Mouse (Mus musculus) heart, postnatal 0 days (tissue): ENCODE results near the gene Cog2. TPM values are rescaled to one million over a fixed set of nuclear protein-coding genes. Genes with fewer than 3 reads are reported as not detected.

ENCODE experiments used
- ATAC-seq: fragments of 200-750 bp; cut with Nextera tagmentation; 2 replicates; pipeline ENCODE4 v1.8.0; 2017; ENCODE audit warnings: low read depth, moderate number of reproducible peaks, moderate library complexity; ENCODE audit not compliant: insufficient read depth
- DNase-seq: peaks from one replicate; pipeline ENCODE4 v3.0.0-alpha.2; 2016; ENCODE audit warnings: low spot score
- H3K27ac ChIP-seq: fragments of 300-500 bp; sonication (generic); 2 replicates; pipeline ENCODE4 v1.5.1; 2014; ENCODE audit warnings: low read depth, mild to moderate bottlenecking
- H3K27me3 ChIP-seq: fragments of 300-500 bp; sonication (generic); 2 replicates; pipeline ENCODE4 v1.6.1; 2014; ENCODE audit warnings: low read length, mixed read lengths; ENCODE audit not compliant: control insufficient read depth, insufficient read depth
- H3K36me3 ChIP-seq: fragments of 300-500 bp; sonication (generic); replicated peaks from 2 replicates; pipeline ENCODE4 v1.6.1; 2014; ENCODE audit warnings: low read length, mixed read lengths; ENCODE audit not compliant: control insufficient read depth, insufficient read depth
- H3K4me1 ChIP-seq: fragments of 300-500 bp; sonication (generic); 2 replicates; pipeline ENCODE4 v1.6.1; 2014; ENCODE audit warnings: antibody characterized with exemption; ENCODE audit not compliant: control insufficient read depth, insufficient read depth
- H3K4me2 ChIP-seq: fragments of 300-500 bp; sonication (generic); 2 replicates; pipeline ENCODE4 v1.6.1; 2014; ENCODE audit warnings: low read depth, mild to moderate bottlenecking, low read length, moderate library complexity
- H3K4me3 ChIP-seq: fragments of 300-500 bp; sonication (generic); 2 replicates; pipeline ENCODE4 v1.5.1; 2014; ENCODE audit warnings: low read depth, low read length
- H3K9ac ChIP-seq: fragments of 300-500 bp; sonication (generic); replicated peaks from 2 replicates; pipeline ENCODE4 v1.6.1; 2014; ENCODE audit warnings: low read depth, low read length, mixed read lengths
- H3K9me3 ChIP-seq: fragments of 300-500 bp; sonication (generic); replicated peaks from 2 replicates; pipeline ENCODE4 v1.6.1; 2016; ENCODE audit warnings: low read length; ENCODE audit not compliant: control insufficient read depth
- CTCF ChIP-seq: IDR thresholded peaks from 2 replicates; pipeline ENCODE4 v1.5.1; 2016; ENCODE audit warnings: antibody characterized with exemption, control low read depth, low read depth
- EP300 ChIP-seq: IDR thresholded peaks from 2 replicates; pipeline ENCODE4 v1.6.1; 2016; ENCODE audit warnings: antibody characterized with exemption, low read depth
- WGBS: fragments of 180-500 bp; shearing (Covaris S2); extraction: QIAGEN DNeasy Blood & Tissue Kit; methylation state at CpG from one replicate; pipeline ENCODE4 v1.1.7; 2014; 5-methylcytosine and 5-hydroxymethylcytosine counted together
- polyA plus RNA-seq: library from polyadenylated mRNA; unstranded; fragments of >200 nt; fragmentation: Nextera tagmentation; extraction: Ambion mirVana; gene quantifications from 2 replicates; pipeline ENCODE4 v1.2.1, GENCODE M21; 2015
- total RNA-seq: library from RNA; depleted of rRNA; stranded (reverse); fragments of >200 nt; gene quantifications from 2 replicates; pipeline ENCODE4 v1.2.3, GENCODE M21; 2014; ENCODE audit warnings: low replicate concordance; rRNA removed

Cog2 gene
- total RNA-seq (30.3 and 62.9 TPM in 2 replicates), polyA plus RNA-seq (16.7 and 17.2 TPM in 2 replicates)

- H3K27me3 ChIP-seq: 0 out of 2 replicates have a peak, but pooled peaks cover 5% of the 10 kb centered on the region
- H3K27ac ChIP-seq: no peak within 1 kb of the TSS
- peaks cover 13% of the 10 kb centered on the region for H3K4me1 ChIP-seq
- peak; percentile 99 for ATAC-seq
- peaks cover 1% of the 10 kb centered on the region; the same call in 1 of the 2 replicates for H3K36me3 ChIP-seq
- peak within 1 kb of the TSS; percentile 83 for H3K9ac ChIP-seq
- WGBS: 9% methylated on average over 50 of the region's 50 CpGs
- peak within 1 kb of the TSS; percentile 82 for H3K4me2 ChIP-seq
- peak; percentile 70 for TF ChIP-seq CTCF
- no peak for TF ChIP-seq EP300
- peak; percentile 93 for DNase-seq
- no peaks in the 10 kb centered on the region for H3K9me3 ChIP-seq
- peak within 1 kb of the TSS; percentile 96 for H3K4me3 ChIP-seq
These were observed at the start of gene Cog2 for GRCm38 (mm10) chr8:124520249-124521080. Gene Cog2 (plus strand): TSS chr8:124520767.

GRCm38 (mm10) chr8:124475690-124476089, 44.9 kb upstream of the Cog2 start:
- Histone ChIP-seq H3K9ac (no peak overlapping the region), H3K4me2 (no peak overlapping the region), H3K9me3 (no peaks in the 10 kb centered on the region), H3K4me3 (no peak overlapping the region), H3K36me3 (no peaks in the 10 kb centered on the region), H3K27ac (no peak overlapping the region), H3K4me1 (no peaks in the 10 kb centered on the region), H3K27me3 (no peaks in the 10 kb centered on the region)
- DNase-seq: no peak
- ATAC-seq: no peak
- TF ChIP-seq CTCF: no peak
- no peak for TF ChIP-seq EP300
- 76% methylated on average over 5 of the region's 5 CpGs for whole genome bisulfite sequencing

GRCm38 (mm10) chr8:124476701-124477100, 43.9 kb upstream of the Cog2 start:
- no peak overlapping the region for H3K4me3 ChIP-seq
- no peaks in the 10 kb centered on the region for H3K27me3 ChIP-seq
- H3K9ac ChIP-seq: no peak overlapping the region
- no peaks in the 10 kb centered on the region for H3K4me1 ChIP-seq
- no peak for ATAC-seq
- no peak for DNase-seq
- TF ChIP-seq CTCF: no peak
- no peak overlapping the region for H3K4me2 ChIP-seq
- no peaks in the 10 kb centered on the region for H3K9me3 ChIP-seq
- H3K27ac ChIP-seq: no peak overlapping the region
- WGBS: 62% methylated on average over 9 of the region's 9 CpGs
- H3K36me3 ChIP-seq: no peaks in the 10 kb centered on the region

- no peaks in the 10 kb centered on the region for H3K4me1 ChIP-seq
- no peak for ATAC-seq
- H3K36me3 ChIP-seq: no peaks in the 10 kb centered on the region
- no peak overlapping the region for H3K9ac ChIP-seq
- no peak overlapping the region for H3K4me2 ChIP-seq
- no peak overlapping the region for H3K27ac ChIP-seq
- no peak overlapping the region for H3K4me3 ChIP-seq
- no peaks in the 10 kb centered on the region for H3K27me3 ChIP-seq
- TF ChIP-seq EP300 (no peak), CTCF (no peak)
- no peaks in the 10 kb centered on the region for H3K9me3 ChIP-seq
- DNase-seq: no peak
- 66% methylated on average over 3 of the region's 3 CpGs for WGBS
These were observed 41.3 kb upstream of the Cog2 start for GRCm38 (mm10) chr8:124479251-124479650.

- 67% methylated on average over 8 of the region's 8 CpGs for WGBS
- H3K9ac ChIP-seq: no peak overlapping the region
- no peak overlapping the region for H3K4me3 ChIP-seq
- no peak for TF ChIP-seq EP300
- no peak for TF ChIP-seq CTCF
- H3K36me3 ChIP-seq: no peaks in the 10 kb centered on the region
- ATAC-seq (no peak), DNase-seq (no peak)
- no peaks in the 10 kb centered on the region for H3K27me3 ChIP-seq
- no peaks in the 10 kb centered on the region for H3K9me3 ChIP-seq
- no peaks in the 10 kb centered on the region for H3K4me1 ChIP-seq
- H3K4me2 ChIP-seq: no peak overlapping the region
- H3K27ac ChIP-seq: no peak overlapping the region
These were observed 40.2 kb upstream of the Cog2 start for GRCm38 (mm10) chr8:124480321-124480720.
